Mouse (Mus musculus): ENCODE results near the gene Inka1. TPM values are rescaled to one million over a fixed set of nuclear protein-coding genes. Genes with fewer than 3 reads are reported as not detected.
A peak's percentile ranks its signal among the peaks of the same experiment; 100 is the strongest.

The Inka1 gene
- polyA plus RNA-seq, 1 experiment from 2014 or later: 24.6 TPM

DNA sequence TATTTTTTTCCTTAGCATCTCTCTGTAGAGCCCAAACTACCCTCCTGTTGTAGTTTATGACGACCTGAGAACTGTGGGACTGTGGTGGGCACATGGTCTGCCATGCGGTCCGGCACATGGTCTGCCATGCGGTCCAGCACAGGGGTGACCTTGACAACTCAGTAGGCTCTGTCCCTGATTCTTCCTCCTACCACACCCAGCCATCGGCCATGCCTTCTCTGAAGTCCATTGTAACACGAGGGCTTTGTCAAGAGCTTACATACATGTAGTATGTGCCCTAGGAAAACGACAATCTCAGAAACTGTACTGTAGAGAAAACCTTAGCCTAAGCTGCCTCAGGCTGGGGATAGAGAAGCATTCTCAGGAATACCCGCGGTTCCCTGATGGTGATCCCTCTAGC, 21.0 kb downstream of the Inka1 start:
- WGBS: 94% methylated on average over 9 of the region's 9 CpGs
- H3K4me2 ChIP-seq (replicated peaks): no peak overlapping the region
- no peak overlapping the region for H3K27ac ChIP-seq (replicated peaks)
- no peak overlapping the region for H3K4me3 ChIP-seq
- no peak for ATAC-seq (ENCODE audit: low FRiP score, low read depth)
- peaks cover 46% of the 10 kb centered on the region for H3K36me3 ChIP-seq
- no peaks in the 10 kb centered on the region for H3K27me3 ChIP-seq
- H3K9me3 ChIP-seq: no peaks in the 10 kb centered on the region
- peaks cover 10% of the 10 kb centered on the region for H3K4me1 ChIP-seq
- no peak overlapping the region for H3K9ac ChIP-seq (replicated peaks)

- peaks cover 10% of the 10 kb centered on the region for H3K4me1 ChIP-seq
- 28% methylated on average over 5 of the region's 5 CpGs for WGBS
- H3K27ac ChIP-seq (replicated peaks): no peak overlapping the region
- no peaks in the 10 kb centered on the region for H3K27me3 ChIP-seq
- no peak overlapping the region for H3K4me2 ChIP-seq (replicated peaks)
- ATAC-seq (ENCODE audit: low FRiP score, low read depth): no peak
- H3K9me3 ChIP-seq: no peaks in the 10 kb centered on the region
- no peak overlapping the region for H3K9ac ChIP-seq (replicated peaks)
- no peak overlapping the region for H3K4me3 ChIP-seq
- H3K36me3 ChIP-seq: peaks cover 46% of the 10 kb centered on the region
These were observed 22.0 kb downstream of the Inka1 start for GRCm38 (mm10) chr9:107963700-107964099.

GRCm38 (mm10) chr9:107962916-107963315, 22.8 kb downstream of the Inka1 start:
- no peak for ATAC-seq (ENCODE audit: low FRiP score, low read depth)
- Histone ChIP-seq H3K36me3 (peaks cover 48% of the 10 kb centered on the region), H3K9ac (replicated peaks) (no peak overlapping the region), H3K4me1 (peaks cover 10% of the 10 kb centered on the region), H3K27ac (replicated peaks) (no peak overlapping the region), H3K27me3 (no peaks in the 10 kb centered on the region), H3K4me3 (no peak overlapping the region), H3K9me3 (no peaks in the 10 kb centered on the region), H3K4me2 (replicated peaks) (no peak overlapping the region)
- WGBS: 94% methylated on average over 9 of the region's 9 CpGs

GRCm38 (mm10) chr9:107961881-107962280, 23.8 kb downstream of the Inka1 start:
- peak; percentile 54; the same call in 1 of the 2 replicates for ATAC-seq (ENCODE audit: low FRiP score, low read depth)
- peaks cover 54% of the 10 kb centered on the region for H3K36me3 ChIP-seq
- peaks cover 10% of the 10 kb centered on the region for H3K4me1 ChIP-seq
- no peak overlapping the region for H3K4me2 ChIP-seq (replicated peaks)
- no peaks in the 10 kb centered on the region for H3K9me3 ChIP-seq
- H3K9ac ChIP-seq (replicated peaks): no peak overlapping the region; the same call in 1 of the 2 replicates
- no peaks in the 10 kb centered on the region for H3K27me3 ChIP-seq
- WGBS: 52% methylated on average over 5 of the region's 5 CpGs
- H3K27ac ChIP-seq (replicated peaks): peak overlapping the region; percentile 65
- no peak overlapping the region for H3K4me3 ChIP-seq

DNA sequence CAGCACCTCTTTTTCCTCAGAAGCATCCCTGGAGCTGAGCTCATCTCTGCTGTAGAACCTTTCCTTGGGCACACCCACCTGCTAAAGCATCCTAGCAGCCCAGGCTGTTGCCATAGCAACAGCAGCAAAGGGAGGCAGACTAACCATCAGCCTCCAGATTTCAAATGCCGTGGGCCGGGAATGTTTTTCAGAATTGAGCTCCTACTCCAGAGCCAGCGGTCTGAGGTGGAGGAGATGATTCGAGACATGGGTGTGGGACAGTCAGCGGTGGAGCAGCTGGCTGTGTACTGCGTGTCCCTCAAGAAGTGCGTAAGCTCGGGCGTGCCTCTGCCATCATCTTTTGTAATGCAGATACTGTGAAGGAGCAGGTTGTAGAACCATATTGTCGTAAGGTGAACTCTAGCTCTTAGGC, 24.3 kb downstream of the Inka1 start:
- Histone ChIP-seq H3K36me3 (peaks cover 55% of the 10 kb centered on the region), H3K27me3 (no peaks in the 10 kb centered on the region), H3K9ac (replicated peaks) (no peak overlapping the region; the same call in 1 of the 2 replicates), H3K9me3 (no peaks in the 10 kb centered on the region), H3K4me2 (replicated peaks) (no peak overlapping the region), H3K4me3 (no peak overlapping the region), H3K27ac (replicated peaks) (peak overlapping the region; percentile 65), H3K4me1 (peaks cover 10% of the 10 kb centered on the region)
- WGBS: 72% methylated on average over 10 of the region's 10 CpGs
- no peak for ATAC-seq (ENCODE audit: low FRiP score, low read depth)

GRCm38 (mm10) chr9:107960928-107961327, 24.8 kb downstream of the Inka1 start:
- Histone ChIP-seq H3K36me3 (peaks cover 53% of the 10 kb centered on the region), H3K9ac (replicated peaks) (no peak overlapping the region), H3K9me3 (no peaks in the 10 kb centered on the region), H3K4me2 (replicated peaks) (no peak overlapping the region), H3K27me3 (no peaks in the 10 kb centered on the region), H3K4me1 (peaks cover 10% of the 10 kb centered on the region), H3K27ac (replicated peaks) (peak overlapping the region; percentile 65), H3K4me3 (no peak overlapping the region)
- ATAC-seq (ENCODE audit: low FRiP score, low read depth): no peak
- 80% methylated on average over 4 of the region's 4 CpGs for WGBS

- no peak overlapping the region for H3K9ac ChIP-seq (replicated peaks)
- 70% methylated on average over 6 of the region's 6 CpGs for WGBS
- H3K4me3 ChIP-seq: no peak overlapping the region
- H3K4me2 ChIP-seq (replicated peaks): no peak overlapping the region
- ATAC-seq (ENCODE audit: low FRiP score, low read depth): no peak
- H3K27ac ChIP-seq (replicated peaks): no peak overlapping the region; the same call in 1 of the 2 replicates
- H3K9me3 ChIP-seq: no peaks in the 10 kb centered on the region
- peaks cover 10% of the 10 kb centered on the region for H3K4me1 ChIP-seq
- peaks cover 47% of the 10 kb centered on the region for H3K36me3 ChIP-seq
- H3K27me3 ChIP-seq: no peaks in the 10 kb centered on the region
These were observed 25.8 kb downstream of the Inka1 start for GRCm38 (mm10) chr9:107959896-107960295.

DNA sequence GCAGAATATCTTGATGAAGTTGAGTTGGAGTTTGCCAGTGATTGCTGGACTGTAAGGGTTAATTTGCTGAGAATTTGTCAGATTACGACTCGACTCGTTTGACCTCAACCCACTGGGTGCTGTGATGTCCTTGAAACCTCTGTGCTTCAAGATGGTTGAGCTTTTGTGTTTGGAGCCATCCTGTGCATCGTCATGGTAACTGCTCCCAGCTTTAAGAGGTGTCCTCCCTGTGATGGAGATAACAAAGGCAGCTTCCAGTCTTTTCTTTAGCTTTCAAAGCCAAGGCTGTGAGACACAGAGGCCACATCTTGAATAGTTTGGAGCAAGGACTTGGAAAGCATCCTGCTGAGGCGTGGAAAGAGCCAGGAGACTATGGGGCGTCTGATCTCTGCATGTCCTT, 28.5 kb downstream of the Inka1 start:
- ATAC-seq (ENCODE audit: low FRiP score, low read depth): no peak
- Histone ChIP-seq H3K9me3 (no peaks in the 10 kb centered on the region), H3K9ac (replicated peaks) (no peak overlapping the region), H3K27ac (replicated peaks) (no peak overlapping the region), H3K4me1 (peaks cover 10% of the 10 kb centered on the region), H3K27me3 (no peaks in the 10 kb centered on the region), H3K4me2 (replicated peaks) (no peak overlapping the region), H3K4me3 (no peak overlapping the region), H3K36me3 (peaks cover 44% of the 10 kb centered on the region)
- 22% methylated on average over 6 of the region's 6 CpGs for WGBS

- Histone ChIP-seq H3K27ac (replicated peaks) (no peak overlapping the region), H3K36me3 (peaks cover 35% of the 10 kb centered on the region), H3K4me1 (peaks cover 11% of the 10 kb centered on the region), H3K4me3 (no peak overlapping the region), H3K9ac (replicated peaks) (no peak overlapping the region), H3K9me3 (no peaks in the 10 kb centered on the region), H3K4me2 (replicated peaks) (no peak overlapping the region), H3K27me3 (no peaks in the 10 kb centered on the region)
- whole genome bisulfite sequencing: 82% methylated on average over 6 of the region's 6 CpGs
- ATAC-seq (ENCODE audit: low FRiP score, low read depth): no peak
These were observed 29.9 kb downstream of the Inka1 start for GRCm38 (mm10) chr9:107955613-107956289.

- peak overlapping the region; percentile 86 for H3K27ac ChIP-seq (replicated peaks)
- ATAC-seq (ENCODE audit: low FRiP score, low read depth): peak; percentile 95
- 16% methylated on average over 45 of the region's 45 CpGs for WGBS
These were observed 35.0 kb downstream of the Inka1 start for GRCm38 (mm10) chr9:107950460-107951355.

DNA sequence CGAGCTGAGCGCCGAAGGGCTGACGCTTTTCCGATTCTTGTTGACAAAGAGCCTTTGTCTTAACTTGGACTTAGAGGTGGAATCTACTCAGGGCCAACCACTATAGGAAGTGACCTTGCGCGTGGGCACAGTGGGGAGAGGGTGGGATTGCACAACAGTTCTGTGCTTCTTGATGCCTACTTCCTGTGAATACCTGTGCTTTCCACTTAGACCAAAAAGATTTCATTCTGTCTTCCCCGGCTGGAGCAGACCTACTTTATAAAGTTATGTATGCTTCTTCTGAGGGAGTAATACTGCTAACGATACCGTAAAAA, 35.8 kb downstream of the Inka1 start, which contains the start of gene Traip:
Gene Traip (plus strand): TSS at position 215 of the 314 bp plus-strand sequence.
- peak within 1 kb of the TSS; percentile 64 for H3K9ac ChIP-seq (replicated peaks)
- peaks cover 6% of the 10 kb centered on the region; the same call in 1 of the 2 replicates for H3K36me3 ChIP-seq
- no peaks in the 10 kb centered on the region for H3K27me3 ChIP-seq
- H3K9me3 ChIP-seq: no peaks in the 10 kb centered on the region
- 92% methylated on average over 10 of the region's 10 CpGs for WGBS
- H3K4me3 ChIP-seq: peak within 1 kb of the TSS; percentile 70
- H3K27ac ChIP-seq (replicated peaks): peak within 1 kb of the TSS; percentile 86
- no peak for ATAC-seq (ENCODE audit: low FRiP score, low read depth)
- H3K4me1 ChIP-seq: peaks cover 15% of the 10 kb centered on the region
- peak within 1 kb of the TSS; percentile 88 for H3K4me2 ChIP-seq (replicated peaks)

More at GRCm38 (mm10) chr9:107950460-107951355, 35.0 kb downstream of the Inka1 start:
- Histone ChIP-seq H3K9ac (replicated peaks) (peak overlapping the region; percentile 64), H3K4me3 (peak overlapping the region; percentile 70), H3K4me2 (replicated peaks) (peak overlapping the region; percentile 88), H3K27me3 (no peaks in the 10 kb centered on the region), H3K4me1 (peaks cover 15% of the 10 kb centered on the region), H3K9me3 (no peaks in the 10 kb centered on the region), H3K36me3 (peaks cover 6% of the 10 kb centered on the region; the same call in 1 of the 2 replicates)
